Mouse (Mus musculus): ENCODE measurements around the gene Gdnf. TPM values are rescaled to one million over a fixed set of nuclear protein-coding genes. Genes with fewer than 3 reads are reported as not detected.

Gene Gdnf
- total RNA-seq (2014; fragmentation: Nextera tagmentation): not detected in 2 replicates
- total RNA-seq (2017): not detected in 2 replicates

- no peak for ATAC-seq (replicated peaks; ENCODE audit: low FRiP score, low TSS enrichment, poor library complexity, severe bottlenecking)
Measured at GRCm38 (mm10) chr15:7810556-7811252, at the start of gene Gdnf. Gene Gdnf, plus strand, starts transcription at chr15:7810846.

- ATAC-seq (replicated peaks; ENCODE audit: low FRiP score, low TSS enrichment, poor library complexity, severe bottlenecking): no peak
Measured at GRCm38 (mm10) chr15:7767166-7767565, 43.5 kb upstream of the Gdnf start.

GRCm38 (mm10) chr15:7772983-7773382, 37.7 kb upstream of the Gdnf start:
- ATAC-seq (replicated peaks; ENCODE audit: low FRiP score, low TSS enrichment, poor library complexity, severe bottlenecking): no peak

GRCm38 (mm10) chr15:7781517-7781916, 29.1 kb upstream of the Gdnf start:
- ATAC-seq (replicated peaks; ENCODE audit: low FRiP score, low TSS enrichment, poor library complexity, severe bottlenecking): no peak

- no peak for ATAC-seq (replicated peaks; ENCODE audit: low FRiP score, low TSS enrichment, poor library complexity, severe bottlenecking)
Measured at GRCm38 (mm10) chr15:7809841-7810391, 730 bp upstream of the Gdnf start.

GRCm38 (mm10) chr15:7811253-7811625, 593 bp downstream of the Gdnf start:
- no peak for ATAC-seq (replicated peaks; ENCODE audit: low FRiP score, low TSS enrichment, poor library complexity, severe bottlenecking)

GRCm38 (mm10) chr15:7811856-7812733, 1.4 kb downstream of the Gdnf start:
- no peak for ATAC-seq (replicated peaks; ENCODE audit: low FRiP score, low TSS enrichment, poor library complexity, severe bottlenecking)

- peak; percentile 42; the same call in 1 of the 2 replicates for ATAC-seq (replicated peaks; ENCODE audit: low FRiP score, low TSS enrichment, poor library complexity, severe bottlenecking)
Measured at GRCm38 (mm10) chr15:7812872-7813530, 2.4 kb downstream of the Gdnf start.

- ATAC-seq (replicated peaks; ENCODE audit: low FRiP score, low TSS enrichment, poor library complexity, severe bottlenecking): no peak
Measured at GRCm38 (mm10) chr15:7813531-7814370, 3.1 kb downstream of the Gdnf start.

GRCm38 (mm10) chr15:7814371-7814680, 3.7 kb downstream of the Gdnf start:
- no peak for ATAC-seq (replicated peaks; ENCODE audit: low FRiP score, low TSS enrichment, poor library complexity, severe bottlenecking)

- ATAC-seq (replicated peaks; ENCODE audit: low FRiP score, low TSS enrichment, poor library complexity, severe bottlenecking): no peak
Measured at GRCm38 (mm10) chr15:7814917-7815316, 4.3 kb downstream of the Gdnf start.

GRCm38 (mm10) chr15:7815521-7815944, 4.9 kb downstream of the Gdnf start:
- no peak for ATAC-seq (replicated peaks; ENCODE audit: low FRiP score, low TSS enrichment, poor library complexity, severe bottlenecking)

- no peak for ATAC-seq (replicated peaks; ENCODE audit: low FRiP score, low TSS enrichment, poor library complexity, severe bottlenecking)
Measured at GRCm38 (mm10) chr15:7823886-7824285, 13.2 kb downstream of the Gdnf start.

GRCm38 (mm10) chr15:7825530-7825929, 14.9 kb downstream of the Gdnf start:
- ATAC-seq (replicated peaks; ENCODE audit: low FRiP score, low TSS enrichment, poor library complexity, severe bottlenecking): no peak

- ATAC-seq (replicated peaks; ENCODE audit: low FRiP score, low TSS enrichment, poor library complexity, severe bottlenecking): no peak
Measured at GRCm38 (mm10) chr15:7835404-7835803, 24.8 kb downstream of the Gdnf start.

- no peak for ATAC-seq (replicated peaks; ENCODE audit: low FRiP score, low TSS enrichment, poor library complexity, severe bottlenecking)
Measured at GRCm38 (mm10) chr15:7838060-7838920, 27.6 kb downstream of the Gdnf start.

- no peak for ATAC-seq (replicated peaks; ENCODE audit: low FRiP score, low TSS enrichment, poor library complexity, severe bottlenecking)
Measured at GRCm38 (mm10) chr15:7838921-7839309, 28.3 kb downstream of the Gdnf start.

- no peak for ATAC-seq (replicated peaks; ENCODE audit: low FRiP score, low TSS enrichment, poor library complexity, severe bottlenecking)
Measured at GRCm38 (mm10) chr15:7841664-7842063, 31.0 kb downstream of the Gdnf start.

All from megakaryocyte-erythroid progenitor cell, adult 5-6 weeks (primary cell).